Mouse (Mus musculus) E14TG2a.4 (cell line): Measurements from ENCODE around the gene Ctbp2.

Experiments used
- CTCF ChIP-seq: conservative IDR thresholded peaks from 2 replicates; pipeline ENCODE4 v1.5.1; 2014; ENCODE audit warnings: low read length
- NANOG ChIP-seq: IDR thresholded peaks from 2 replicates; pipeline ENCODE4 v1.6.1; 2014; ENCODE audit warnings: borderline replicate concordance, low read length, mixed read lengths

- TF ChIP-seq CTCF (no peak), NANOG (no peak)
Observed at GRCm38 (mm10) chr7:133161362-133162080, 37.4 kb upstream of the Ctbp2 start.
